Mouse (Mus musculus): ENCODE measurements around the gene Proser3. TPM values are rescaled to one million over a fixed set of nuclear protein-coding genes. Genes with fewer than 3 reads are reported as not detected.

The Proser3 gene
- polyA plus RNA-seq (2012): 32.5 and 41.8 TPM in 2 replicates

DNA sequence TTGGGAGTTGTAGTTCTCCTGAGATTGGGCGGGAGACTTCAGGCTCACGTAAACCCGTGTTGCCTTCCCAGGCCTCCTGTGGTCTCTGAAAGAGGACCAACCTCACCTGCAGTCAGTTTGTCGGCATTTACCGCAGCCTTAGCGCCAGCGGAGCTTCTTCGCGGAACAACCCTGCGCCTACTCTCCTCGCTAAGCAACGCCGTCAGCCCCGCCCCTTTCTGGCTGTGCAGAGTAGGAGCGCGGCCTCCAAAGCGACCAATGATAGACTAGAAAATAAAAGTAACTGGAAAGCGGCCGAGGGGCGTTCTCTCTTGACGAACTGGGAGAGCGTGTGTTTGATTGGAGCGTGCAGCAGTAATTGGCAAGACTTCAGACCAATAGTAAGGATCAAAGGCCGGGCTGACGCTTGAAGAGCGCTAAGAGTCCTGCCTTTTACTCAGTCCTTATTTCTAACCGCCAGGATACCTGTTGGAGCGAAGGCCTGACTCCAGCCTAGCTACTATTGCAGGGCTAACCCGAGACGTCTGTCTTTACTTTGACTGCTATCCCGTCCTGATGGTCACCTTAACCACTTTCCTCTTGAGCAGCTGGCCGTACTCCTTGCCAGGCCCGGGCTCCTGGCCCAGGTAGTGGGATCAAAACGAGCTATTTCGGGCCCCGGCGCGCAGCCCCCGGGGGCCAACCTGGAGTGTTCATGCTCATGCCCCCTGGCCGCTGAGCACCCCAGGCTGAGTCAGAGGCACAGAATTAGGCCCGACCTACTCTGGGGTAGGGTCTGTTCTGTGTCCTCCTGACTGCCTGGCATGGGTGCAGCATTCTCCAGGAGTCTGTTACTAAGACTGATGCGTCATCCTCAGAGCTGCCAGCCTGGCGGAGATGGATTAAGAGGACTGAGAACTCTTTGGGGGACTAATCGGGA lies at the start of gene Proser3, which contains the start of gene Hspb6:
Gene Proser3, minus strand, starts transcription at position 198 of the 919 bp plus-strand sequence.
Gene Hspb6, plus strand, starts transcription at position 77 of the 919 bp plus-strand sequence.
- TF ChIP-seq GATA1 (IDR thresholded peaks at IDR 0.05; ENCODE audit: low read length): no peak

DNA sequence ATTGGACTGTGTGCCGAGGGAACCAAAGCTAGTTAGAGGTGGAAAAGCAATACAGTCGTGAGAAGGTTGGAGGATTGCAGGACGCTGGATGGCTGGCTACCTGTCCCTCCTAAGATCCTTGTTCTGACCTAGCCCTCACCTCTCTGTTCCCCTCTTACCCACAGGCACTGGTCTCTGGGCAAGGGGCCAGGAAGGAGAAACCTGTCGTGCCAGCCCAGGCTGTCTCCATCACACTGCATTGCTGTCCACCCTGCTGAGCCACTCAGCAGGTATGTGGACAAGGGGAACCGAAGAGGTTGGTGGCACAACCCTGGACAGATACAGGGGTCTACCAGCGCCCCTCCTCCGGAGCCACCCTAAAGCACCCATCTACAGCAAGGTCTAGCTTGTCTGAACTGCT lies 48.6 kb upstream of the Proser3 start:
- no peak for TF ChIP-seq GATA1 (IDR thresholded peaks at IDR 0.05; ENCODE audit: low read length)

DNA sequence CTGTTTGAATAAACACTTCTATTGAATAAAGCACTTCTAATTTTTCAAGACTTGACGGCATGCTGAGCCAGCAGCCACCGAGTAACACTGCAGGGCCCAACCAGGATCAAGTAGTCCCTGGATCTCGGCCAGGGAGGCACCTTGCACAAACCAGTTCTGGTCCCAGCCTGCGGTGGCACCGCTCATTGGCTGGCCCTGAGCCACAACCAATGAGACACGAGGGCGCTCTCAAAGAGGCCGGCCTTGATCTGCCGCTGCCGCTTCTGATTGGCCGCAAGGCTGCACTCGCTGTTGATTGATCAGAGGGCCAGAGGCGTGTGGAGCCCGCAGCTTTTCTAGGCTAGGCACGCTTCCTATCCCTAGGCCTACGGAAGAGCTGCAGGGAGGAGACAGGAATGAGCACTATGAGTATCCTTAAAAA lies 47.8 kb upstream of the Proser3 start:
- TF ChIP-seq GATA1 (IDR thresholded peaks at IDR 0.05; ENCODE audit: low read length): no peak

- TF ChIP-seq GATA1 (IDR thresholded peaks at IDR 0.05; ENCODE audit: low read length): no peak
Observed at GRCm38 (mm10) chr7:30598786-30599185, 46.7 kb upstream of the Proser3 start, which contains the start of gene Zbtb32. TSS of gene Zbtb32 (minus strand) at chr7:30598909.

- TF ChIP-seq GATA1 (IDR thresholded peaks at IDR 0.05; ENCODE audit: low read length): no peak
Observed at GRCm38 (mm10) chr7:30596811-30597210, 44.7 kb upstream of the Proser3 start.

DNA sequence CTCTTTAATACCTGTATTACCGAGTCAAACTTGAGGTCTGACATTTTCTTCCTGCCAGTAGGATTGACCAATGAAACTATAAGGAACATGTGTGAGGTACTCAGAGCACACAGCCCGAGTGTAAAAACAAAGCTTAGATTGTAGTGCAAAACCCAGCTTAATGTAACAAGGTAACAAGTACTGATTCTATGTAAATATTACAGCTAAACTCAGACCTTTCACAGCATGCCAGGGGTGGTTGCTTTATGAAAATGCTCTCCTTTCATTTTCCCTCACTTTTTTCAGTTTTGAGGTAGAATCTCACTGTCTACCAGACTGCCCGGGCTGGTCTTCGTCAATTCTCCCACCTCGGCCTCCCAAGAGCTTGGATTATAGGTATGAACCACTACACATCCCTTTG lies 44.0 kb upstream of the Proser3 start:
- no peak for TF ChIP-seq GATA1 (IDR thresholded peaks at IDR 0.05; ENCODE audit: low read length)

DNA sequence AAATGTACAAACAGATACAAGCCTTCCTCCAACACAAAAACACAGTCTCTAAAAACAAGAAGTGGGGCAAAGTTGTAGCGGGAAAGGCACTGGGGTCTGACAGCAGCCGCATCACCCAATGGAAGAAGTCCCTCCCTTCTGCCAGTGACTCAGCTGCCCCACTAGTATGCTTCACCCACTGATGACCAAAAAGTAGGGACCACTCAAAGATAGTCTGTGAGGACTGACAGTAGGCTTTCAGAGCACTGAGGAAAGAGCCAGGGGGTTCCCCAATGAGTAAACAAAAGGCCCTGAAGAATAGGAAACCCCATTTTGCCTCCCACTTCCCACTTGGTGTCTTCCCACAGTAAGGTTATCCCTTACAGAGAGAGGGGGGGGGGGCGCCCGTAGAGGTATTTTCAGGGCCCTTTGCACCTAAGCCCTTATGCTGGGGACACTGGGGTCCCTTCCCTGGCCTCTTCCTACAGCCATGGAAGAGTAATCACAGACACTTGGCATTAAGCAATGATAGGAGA lies 42.5 kb upstream of the Proser3 start:
- no peak for TF ChIP-seq GATA1 (IDR thresholded peaks at IDR 0.05; ENCODE audit: low read length)

GRCm38 (mm10) chr7:30593579-30594509 lies 41.7 kb upstream of the Proser3 start:
- no peak for TF ChIP-seq GATA1 (IDR thresholded peaks at IDR 0.05; ENCODE audit: low read length)

DNA sequence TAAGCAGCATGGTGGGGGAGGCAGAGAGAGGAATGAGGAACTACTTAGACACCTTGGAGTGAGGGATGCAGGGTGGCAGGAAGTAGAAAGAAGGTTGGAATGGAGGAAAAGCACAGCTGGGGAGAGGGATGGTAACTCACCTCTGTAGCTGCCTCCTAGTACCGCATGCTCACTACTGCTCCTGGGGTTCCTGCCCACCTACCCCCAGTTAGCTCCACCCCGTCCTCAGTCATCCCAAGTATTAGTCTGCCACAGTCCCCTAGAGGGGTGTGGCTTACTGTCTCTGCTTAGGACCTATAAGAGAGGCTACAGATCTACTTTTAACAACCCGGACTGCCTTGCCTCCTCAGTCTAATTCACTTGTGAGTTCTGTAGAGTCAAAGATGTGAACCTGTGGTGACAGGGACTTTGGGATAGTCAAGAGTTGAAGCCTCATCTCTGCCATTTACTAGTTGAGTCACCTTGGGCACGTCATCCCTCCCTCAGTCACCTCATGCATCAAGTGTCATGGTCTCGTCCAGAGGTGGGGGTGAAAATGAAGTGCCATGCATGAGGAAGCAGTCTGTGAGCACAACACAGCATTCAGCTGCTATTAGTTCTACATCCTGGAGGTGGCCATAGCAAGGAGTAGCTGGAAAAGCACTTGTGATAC lies 40.8 kb upstream of the Proser3 start:
- TF ChIP-seq GATA1 (IDR thresholded peaks at IDR 0.05; ENCODE audit: low read length): no peak

GRCm38 (mm10) chr7:30591605-30591951 lies 39.5 kb upstream of the Proser3 start:
- TF ChIP-seq GATA1 (IDR thresholded peaks at IDR 0.05; ENCODE audit: low read length): no peak

DNA sequence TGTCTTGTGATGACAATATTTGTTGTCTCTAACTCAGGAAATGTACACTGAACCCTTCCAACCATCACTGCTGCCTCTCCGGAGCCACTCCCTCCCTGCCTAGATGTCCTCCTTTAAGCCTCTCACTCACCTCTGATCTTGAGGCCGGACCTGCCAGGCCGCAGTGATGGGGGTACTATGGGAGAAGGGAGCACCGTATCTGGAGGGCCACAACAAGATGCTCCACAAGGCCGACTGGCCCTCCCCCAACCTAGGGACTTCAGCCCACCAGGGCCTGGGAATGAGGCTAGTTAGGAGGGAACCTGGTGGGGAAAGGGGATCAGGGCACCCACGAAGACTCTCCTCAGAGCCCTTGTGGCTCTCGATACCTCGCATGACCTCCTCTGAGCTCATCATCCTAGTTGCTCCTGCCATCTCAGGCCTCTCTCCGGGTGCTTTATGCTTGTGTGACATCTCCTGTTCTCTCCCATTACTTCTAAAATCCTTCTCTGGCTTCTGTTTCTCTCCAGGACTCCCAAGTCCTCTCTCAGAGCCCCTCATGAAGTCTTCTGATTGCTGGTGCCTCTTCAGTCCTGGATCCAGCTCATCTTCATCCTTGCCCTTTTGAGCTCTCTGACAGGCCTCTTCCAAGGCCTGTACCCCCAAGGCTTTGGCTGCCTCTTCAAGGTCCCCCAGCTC lies 39.0 kb upstream of the Proser3 start:
- no peak for TF ChIP-seq GATA1 (IDR thresholded peaks at IDR 0.05; ENCODE audit: low read length)

- no peak for TF ChIP-seq GATA1 (IDR thresholded peaks at IDR 0.05; ENCODE audit: low read length)
Observed at GRCm38 (mm10) chr7:30589435-30590301, 37.6 kb upstream of the Proser3 start.

- no peak for TF ChIP-seq GATA1 (IDR thresholded peaks at IDR 0.05; ENCODE audit: low read length)
Observed at GRCm38 (mm10) chr7:30588676-30589434, 36.8 kb upstream of the Proser3 start, which contains the start of gene Kmt2b. TSS of gene Kmt2b (minus strand) at chr7:30588726.
